Mouse (Mus musculus) embryonic facial prominence, embryonic 12.5 days (tissue): ENCODE results near the gene Kcnk10. TPM values are rescaled to one million over a fixed set of nuclear protein-coding genes. Genes with fewer than 3 reads are reported as not detected.

Experiments
- ATAC-seq: fragments of 200-750 bp; cut with Nextera tagmentation; 2 replicates; pipeline ENCODE4 v1.8.0; 2017; ENCODE audit not compliant: insufficient number of reproducible peaks, insufficient read depth, low FRiP score, low TSS enrichment
- H3K27ac ChIP-seq: fragments of 300-500 bp; sonication (generic); 2 replicates; pipeline ENCODE4 v1.5.1; 2016; ENCODE audit warnings: mild to moderate bottlenecking
- H3K27me3 ChIP-seq: fragments of 300-500 bp; sonication (generic); 2 replicates; pipeline ENCODE4 v1.6.1; 2016; ENCODE audit warnings: mild to moderate bottlenecking, moderate library complexity
- H3K36me3 ChIP-seq: fragments of 300-500 bp; sonication (generic); 2 replicates; pipeline ENCODE4 v1.6.1; 2016; ENCODE audit warnings: mild to moderate bottlenecking
- H3K4me1 ChIP-seq: fragments of 300-500 bp; sonication (generic); 2 replicates; pipeline ENCODE4 v1.6.1; 2016
- H3K4me2 ChIP-seq: fragments of 300-500 bp; sonication (generic); replicated peaks from 2 replicates; pipeline ENCODE4 v1.6.1; 2016; ENCODE audit warnings: mild to moderate bottlenecking, moderate library complexity
- H3K4me3 ChIP-seq: fragments of 300-500 bp; sonication (generic); 2 replicates; pipeline ENCODE4 v1.5.1; 2016; ENCODE audit warnings: mild to moderate bottlenecking
- H3K9ac ChIP-seq: fragments of 300-500 bp; sonication (generic); 2 replicates; pipeline ENCODE4 v1.6.1; 2016; ENCODE audit warnings: mild to moderate bottlenecking, moderate library complexity
- H3K9me3 ChIP-seq: fragments of 300-500 bp; sonication (generic); 2 replicates; pipeline ENCODE4 v1.6.1; 2016; ENCODE audit warnings: mild to moderate bottlenecking, moderate library complexity
- WGBS: fragments of 180-500 bp; shearing (Covaris S2); methylation state at CpG from one replicate; pipeline ENCODE4 v1.1.7; 2016; 5-methylcytosine and 5-hydroxymethylcytosine counted together
- polyA plus RNA-seq: library from polyadenylated mRNA; unstranded; fragments of >200 nt; fragmentation: Nextera tagmentation; extraction: Ambion mirVana; gene quantifications from 2 replicates; pipeline ENCODE4 v1.2.1, GENCODE M21; 2016

Kcnk10 gene
- polyA plus RNA-seq, 1 experiment from 2014 or later = 2.9 TPM

DNA sequence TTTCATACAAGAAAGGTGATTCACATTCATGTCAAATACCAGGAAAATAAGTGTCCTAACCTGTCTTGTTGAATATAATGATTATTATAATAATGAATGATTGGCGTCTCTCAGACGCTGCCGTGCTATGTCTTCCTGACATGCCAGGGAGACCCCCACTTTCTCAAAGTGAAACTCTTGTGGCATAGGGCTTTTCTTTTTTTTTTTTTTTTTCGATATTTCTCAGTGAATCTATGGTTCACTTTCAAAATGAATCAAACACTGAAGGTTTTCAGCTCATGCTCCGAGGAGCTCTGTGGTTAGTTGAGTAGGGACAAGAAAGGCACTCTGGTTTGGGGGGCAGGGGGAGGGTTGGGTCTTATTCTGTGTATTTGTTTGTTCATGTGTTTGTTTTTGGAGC, 22.8 kb upstream of the Kcnk10 start:
- H3K4me1 ChIP-seq = no peaks in the 10 kb centered on the region
- H3K4me3 ChIP-seq = no peak overlapping the region
- H3K36me3 ChIP-seq = no peaks in the 10 kb centered on the region
- no peak overlapping the region for H3K9ac ChIP-seq
- 90% methylated on average over 5 of the region's 5 CpGs for WGBS
- no peak for ATAC-seq
- no peaks in the 10 kb centered on the region for H3K9me3 ChIP-seq
- no peak overlapping the region for H3K27ac ChIP-seq
- H3K27me3 ChIP-seq = no peaks in the 10 kb centered on the region
- no peak overlapping the region for H3K4me2 ChIP-seq

DNA sequence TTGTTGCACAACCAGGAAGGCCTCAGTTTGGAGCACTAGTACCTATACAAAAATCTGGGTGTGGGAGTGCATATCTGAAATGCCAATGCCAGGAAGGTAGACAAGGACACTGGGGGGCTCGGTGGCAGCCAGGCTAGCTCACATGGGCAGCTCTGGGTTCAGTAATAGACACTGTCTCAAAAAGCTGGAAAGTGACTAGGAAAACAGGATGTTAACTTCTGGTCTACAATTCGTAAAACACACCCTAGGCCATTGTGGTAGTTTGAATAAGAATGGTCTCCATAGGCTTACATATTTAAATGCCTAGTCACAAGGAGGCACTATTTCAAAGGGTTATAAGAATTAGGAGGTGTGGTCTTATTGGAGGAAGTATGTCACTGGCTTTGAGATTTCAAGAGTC, 12.9 kb upstream of the Kcnk10 start:
- no peak for ATAC-seq
- Histone ChIP-seq H3K9me3 (no peaks in the 10 kb centered on the region; the same call in 1 of the 2 replicates), H3K27ac (no peak overlapping the region), H3K36me3 (no peaks in the 10 kb centered on the region), H3K4me3 (no peak overlapping the region), H3K4me1 (no peaks in the 10 kb centered on the region), H3K4me2 (no peak overlapping the region), H3K9ac (no peak overlapping the region), H3K27me3 (no peaks in the 10 kb centered on the region)
- WGBS = 79% methylated on average over 2 of the region's 2 CpGs

DNA sequence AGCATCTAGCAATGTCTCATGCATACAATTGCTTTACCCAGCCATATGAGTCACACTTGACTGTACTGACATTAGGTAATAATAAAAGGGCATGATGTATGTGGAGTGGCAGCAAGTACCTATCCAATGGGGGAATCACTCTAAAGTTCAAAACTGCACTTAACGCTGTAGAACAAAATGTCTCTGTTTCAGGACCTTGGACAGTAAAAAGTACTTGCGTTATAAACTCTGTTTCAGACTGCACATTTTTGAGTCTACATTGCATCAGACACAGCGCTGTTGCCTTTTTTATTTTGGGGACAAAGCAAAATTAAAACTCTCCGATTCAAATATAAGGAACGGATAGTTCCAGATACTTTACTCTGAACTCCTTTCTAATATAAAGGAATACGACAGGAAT, 10.5 kb upstream of the Kcnk10 start:
- H3K4me3 ChIP-seq = no peak overlapping the region
- ATAC-seq = no peak
- no peaks in the 10 kb centered on the region for H3K36me3 ChIP-seq
- H3K27me3 ChIP-seq = no peaks in the 10 kb centered on the region
- H3K9me3 ChIP-seq = no peaks in the 10 kb centered on the region; the same call in 1 of the 2 replicates
- no peak overlapping the region for H3K27ac ChIP-seq
- WGBS = 60% methylated on average over 6 of the region's 6 CpGs
- no peak overlapping the region for H3K4me2 ChIP-seq
- H3K9ac ChIP-seq = no peak overlapping the region
- H3K4me1 ChIP-seq = no peaks in the 10 kb centered on the region

DNA sequence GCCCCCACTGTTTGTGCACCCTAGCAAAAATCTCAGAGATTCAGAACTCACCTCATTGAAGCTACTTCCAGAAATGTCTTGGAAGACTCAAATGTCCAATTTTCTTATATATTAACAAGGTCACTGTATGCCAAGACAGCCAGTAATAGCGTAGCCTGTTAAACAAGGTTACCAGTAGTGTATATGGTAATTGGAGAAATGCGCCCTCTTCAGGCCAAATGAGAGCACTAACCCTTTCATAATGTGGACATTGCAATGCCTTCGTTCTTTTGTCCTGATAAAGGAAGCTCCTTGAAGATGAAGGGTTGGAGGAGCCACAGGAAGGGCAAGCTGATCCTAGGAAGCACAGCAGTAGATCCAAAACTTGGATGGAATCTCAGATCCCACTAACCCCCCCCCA, 7.2 kb upstream of the Kcnk10 start:
- WGBS = 37% methylated on average over 3 of the region's 3 CpGs
- no peaks in the 10 kb centered on the region for H3K9me3 ChIP-seq
- H3K4me2 ChIP-seq = no peak overlapping the region
- no peaks in the 10 kb centered on the region for H3K36me3 ChIP-seq
- no peaks in the 10 kb centered on the region for H3K27me3 ChIP-seq
- H3K4me3 ChIP-seq = no peak overlapping the region
- no peak overlapping the region for H3K27ac ChIP-seq
- no peak overlapping the region for H3K9ac ChIP-seq
- no peaks in the 10 kb centered on the region for H3K4me1 ChIP-seq
- ATAC-seq = no peak

DNA sequence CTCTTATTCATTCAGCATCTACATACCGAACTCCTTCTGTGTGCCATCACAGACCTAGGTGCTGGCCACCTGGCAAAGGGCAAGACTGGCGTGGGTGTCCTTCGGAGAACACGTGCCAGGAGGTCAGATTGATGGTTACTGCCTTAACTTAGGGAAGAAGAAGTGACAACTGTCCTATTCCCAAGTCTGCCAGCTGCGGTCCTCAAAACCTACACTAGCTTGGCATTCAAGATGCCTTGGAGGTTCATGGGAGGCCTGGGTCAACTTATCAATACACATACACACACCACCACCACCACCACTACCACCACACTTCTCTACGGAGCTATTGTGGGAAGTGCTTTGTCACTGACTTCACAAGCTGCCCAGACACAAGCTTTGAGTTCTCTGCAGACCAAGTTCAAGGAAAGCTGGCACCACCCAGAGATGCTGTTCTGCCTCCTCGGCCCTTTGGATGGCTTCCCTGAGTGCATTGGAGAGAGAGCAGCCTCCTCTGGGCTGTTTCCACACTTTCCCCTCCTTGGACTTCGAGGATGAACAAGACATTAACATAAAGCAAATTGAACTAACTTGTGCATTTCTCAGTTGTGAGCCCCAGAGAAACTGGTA, 2.1 kb downstream of the Kcnk10 start:
- Histone ChIP-seq H3K9ac (no peak overlapping the region), H3K4me2 (no peak overlapping the region), H3K27ac (no peak overlapping the region), H3K36me3 (no peaks in the 10 kb centered on the region), H3K27me3 (peaks cover 73% of the 10 kb centered on the region), H3K9me3 (no peaks in the 10 kb centered on the region), H3K4me1 (peaks cover 15% of the 10 kb centered on the region), H3K4me3 (no peak overlapping the region)
- ATAC-seq = no peak
- WGBS = 66% methylated on average over 8 of the region's 8 CpGs

DNA sequence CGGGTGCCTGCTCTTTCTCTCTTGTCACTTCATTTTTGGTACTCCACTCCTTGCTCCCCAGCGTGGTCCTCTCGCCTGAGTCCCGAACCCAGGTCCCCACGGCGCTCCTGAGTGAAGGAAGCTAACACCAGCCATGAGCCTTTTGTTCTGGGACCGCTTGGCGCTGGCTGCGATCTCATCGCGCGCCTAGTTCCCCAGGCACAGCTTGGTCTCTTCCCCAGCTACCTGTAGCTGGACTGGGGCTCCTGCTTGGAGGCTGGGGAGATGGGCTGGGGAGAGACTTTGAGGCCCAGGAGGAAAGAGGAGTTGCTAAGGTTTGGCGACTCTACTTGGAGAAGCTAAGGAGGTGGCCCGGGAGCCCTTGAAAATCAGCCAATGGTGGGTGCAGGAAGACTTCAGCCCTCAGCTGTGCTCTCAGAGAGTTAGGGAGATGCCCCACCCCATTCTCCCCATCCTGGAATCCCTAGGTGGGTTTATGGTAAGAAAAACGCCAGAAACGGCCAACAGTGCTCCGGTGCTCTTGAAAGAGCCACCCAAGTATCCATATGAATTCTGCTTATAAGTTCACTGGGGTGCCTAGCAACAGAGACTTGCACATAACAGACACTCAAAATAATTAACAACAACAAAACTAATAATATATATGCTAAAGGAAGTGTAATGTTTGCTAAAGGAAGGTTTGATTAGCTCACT, 2.8 kb downstream of the Kcnk10 start:
- H3K36me3 ChIP-seq = no peaks in the 10 kb centered on the region

DNA sequence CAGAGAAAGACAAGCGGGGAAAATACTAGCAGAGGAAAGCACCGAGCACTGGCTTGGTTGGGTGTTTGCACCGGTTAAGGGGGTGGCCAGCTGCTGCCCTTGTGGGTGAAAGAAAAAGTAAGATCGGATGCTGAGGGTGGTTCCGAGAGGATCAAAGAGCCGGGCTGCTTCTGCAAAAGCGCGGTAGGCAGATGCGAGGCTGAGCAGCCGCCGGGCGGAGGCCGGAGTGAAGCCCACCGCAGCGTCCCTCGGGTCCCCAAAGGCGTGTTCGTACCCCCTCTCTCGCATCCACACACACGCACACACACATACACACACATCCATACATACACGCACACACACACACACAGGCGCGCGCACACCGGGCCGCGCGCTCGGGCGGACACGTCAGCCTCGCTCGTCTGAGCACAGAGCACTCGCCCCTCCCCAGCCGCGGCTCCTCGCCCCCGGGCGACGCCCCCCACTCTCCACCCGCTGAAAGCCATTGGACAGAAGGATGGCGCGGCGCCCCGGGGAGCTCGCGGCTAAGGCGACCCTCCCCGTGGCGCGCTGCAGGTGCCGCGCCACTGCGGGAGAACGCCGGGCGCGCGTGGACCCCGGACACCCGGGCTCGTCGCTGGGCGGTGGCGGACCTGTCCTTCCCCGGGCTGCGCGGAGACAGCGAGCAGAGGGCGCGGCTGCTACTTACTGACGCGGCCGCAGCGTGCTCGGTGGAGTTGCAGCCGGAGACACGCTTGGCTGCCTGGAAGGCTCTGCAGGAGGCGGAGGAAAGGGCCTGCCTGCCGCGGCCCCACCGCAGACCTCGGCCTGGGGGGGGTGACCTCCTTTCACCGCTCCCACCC, 3.5 kb downstream of the Kcnk10 start:
- H3K4me3 ChIP-seq = peak overlapping the region; percentile 59
- peak overlapping the region; percentile 99 for H3K4me2 ChIP-seq
- WGBS = under 1% methylated on average over 81 of the region's 84 CpGs
- H3K36me3 ChIP-seq = no peaks in the 10 kb centered on the region
- peak; percentile 73 for ATAC-seq
- peak overlapping the region; percentile 61 for H3K9ac ChIP-seq
- peaks cover 73% of the 10 kb centered on the region for H3K27me3 ChIP-seq
- H3K4me1 ChIP-seq = peaks cover 15% of the 10 kb centered on the region
- no peaks in the 10 kb centered on the region for H3K9me3 ChIP-seq
- H3K27ac ChIP-seq = no peak overlapping the region

More for the DNA sequence above, 2.8 kb downstream of the Kcnk10 start:
- peak overlapping the region; percentile 61; the same call in 1 of the 2 replicates for H3K9ac ChIP-seq
- H3K4me2 ChIP-seq = peak overlapping the region; percentile 99
- no peak overlapping the region for H3K27ac ChIP-seq
- WGBS = 8% methylated on average over 17 of the region's 17 CpGs
- H3K4me1 ChIP-seq = peaks cover 15% of the 10 kb centered on the region
- peaks cover 73% of the 10 kb centered on the region for H3K27me3 ChIP-seq
- peak overlapping the region; percentile 59 for H3K4me3 ChIP-seq
- H3K9me3 ChIP-seq = no peaks in the 10 kb centered on the region
- ATAC-seq = peak; percentile 8; the same call in 1 of the 2 replicates

DNA sequence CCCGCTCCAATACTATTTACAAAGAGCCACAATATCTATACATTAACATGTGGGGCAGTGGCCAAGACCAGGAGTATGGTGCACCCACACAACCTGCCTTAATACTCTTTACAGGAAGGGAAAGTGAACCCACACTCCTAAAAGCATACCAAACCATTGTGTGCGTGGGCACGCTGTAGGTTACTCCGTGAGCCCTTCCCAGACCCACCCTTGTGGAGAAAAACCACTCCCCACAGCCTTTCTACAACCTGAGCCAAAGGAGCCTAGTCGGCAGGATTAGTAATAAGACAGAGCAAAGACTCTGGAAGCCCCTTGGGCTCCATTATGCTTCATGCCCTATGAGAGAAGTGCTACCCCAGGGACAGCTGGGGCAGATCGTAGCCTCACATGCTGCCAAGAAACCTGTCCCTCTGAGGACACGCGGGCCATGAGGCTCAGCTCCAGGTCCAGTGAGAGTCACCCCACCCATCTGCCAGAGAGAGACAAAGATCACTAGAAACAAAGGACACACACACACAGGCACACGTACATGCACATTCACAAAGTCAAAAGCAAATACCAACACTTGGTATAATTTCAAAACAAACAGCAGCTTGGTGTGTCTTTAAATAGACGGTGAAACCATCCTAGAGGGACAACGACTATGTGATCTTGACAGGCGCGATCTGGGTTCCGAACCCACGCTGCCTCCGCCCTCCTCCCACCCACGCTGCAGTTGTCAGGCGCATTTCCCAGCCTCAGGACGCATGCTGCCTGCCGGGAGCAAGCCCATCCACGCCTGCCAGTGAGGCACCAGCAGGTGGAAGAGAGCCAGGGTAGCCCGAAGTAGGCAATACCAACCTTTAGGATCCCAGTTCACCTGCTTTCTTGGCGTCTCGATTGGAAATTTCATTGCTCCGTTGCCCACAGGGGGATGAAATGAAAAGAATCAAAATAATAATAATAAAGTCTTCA, 4.5 kb downstream of the Kcnk10 start:
- Histone ChIP-seq H3K4me3 (peak overlapping the region; percentile 59), H3K4me2 (peak overlapping the region; percentile 99), H3K9ac (peak overlapping the region; percentile 61; the same call in 1 of the 2 replicates), H3K27ac (no peak overlapping the region), H3K27me3 (peaks cover 69% of the 10 kb centered on the region), H3K36me3 (no peaks in the 10 kb centered on the region), H3K4me1 (peaks cover 15% of the 10 kb centered on the region), H3K9me3 (no peaks in the 10 kb centered on the region)
- WGBS = 18% methylated on average over 25 of the region's 25 CpGs
- no peak for ATAC-seq

DNA sequence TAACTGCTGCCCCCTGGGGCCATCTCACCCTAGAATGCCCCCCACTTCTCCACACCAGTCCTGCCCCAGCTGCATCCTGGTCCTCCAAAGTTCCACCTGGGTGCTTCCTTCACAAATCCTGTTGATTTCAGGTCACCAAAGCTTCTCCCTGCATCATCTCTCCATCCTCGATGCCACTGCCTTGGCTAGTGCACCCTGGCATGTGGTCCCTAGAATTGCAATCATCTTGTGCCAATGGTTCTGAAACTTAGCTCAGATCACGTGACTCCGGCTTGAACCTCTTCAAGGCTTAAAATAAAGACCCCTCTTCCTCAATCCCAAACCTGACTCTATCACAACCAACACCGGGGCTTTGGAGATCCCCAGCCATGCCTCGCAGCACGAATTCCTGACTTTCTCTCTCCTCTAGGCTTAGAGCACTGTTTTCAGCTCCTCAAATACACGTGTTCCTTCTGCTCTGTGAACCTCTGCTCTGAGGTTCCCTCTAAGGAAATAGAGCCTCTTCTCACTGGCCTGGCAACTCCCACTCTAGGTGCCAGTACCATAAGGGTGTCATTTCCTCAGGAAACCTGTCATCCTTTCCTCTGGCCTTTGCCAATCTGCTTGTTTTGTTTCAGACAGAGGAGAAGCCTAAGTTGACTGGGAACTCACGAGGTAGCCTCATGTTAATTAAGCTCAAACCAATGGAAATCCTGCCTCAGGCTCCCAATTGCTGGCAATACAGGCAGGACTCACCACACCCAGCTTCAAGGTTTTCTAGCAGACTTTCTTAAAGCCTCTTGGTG, 6.0 kb downstream of the Kcnk10 start:
- Histone ChIP-seq H3K27ac (no peak overlapping the region), H3K4me1 (peaks cover 9% of the 10 kb centered on the region; the same call in 1 of the 2 replicates), H3K36me3 (no peaks in the 10 kb centered on the region), H3K4me2 (no peak overlapping the region; the same call in 1 of the 2 replicates), H3K9me3 (no peaks in the 10 kb centered on the region), H3K4me3 (no peak overlapping the region), H3K9ac (no peak overlapping the region), H3K27me3 (peaks cover 54% of the 10 kb centered on the region)
- no peak for ATAC-seq
- 35% methylated on average over 8 of the region's 8 CpGs for WGBS

DNA sequence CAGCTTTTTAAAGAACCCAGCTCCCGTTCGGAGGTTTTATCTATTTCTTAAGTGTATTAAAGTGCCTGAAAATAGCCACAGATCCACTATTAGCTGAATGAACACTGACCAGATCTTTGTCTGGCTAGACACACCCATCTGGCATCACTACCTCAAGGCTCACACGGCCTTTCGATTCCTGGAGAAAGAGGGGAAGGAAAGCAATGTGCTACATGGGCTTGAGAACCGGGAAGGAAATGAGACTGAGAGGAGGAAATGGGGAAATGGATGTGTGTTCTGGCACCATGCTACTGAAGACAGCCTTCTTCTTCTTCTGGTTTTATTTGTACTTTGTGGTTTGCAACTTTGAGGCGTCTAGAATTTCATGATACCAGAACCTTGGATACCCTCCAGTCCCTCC, 8.7 kb downstream of the Kcnk10 start:
- H3K27me3 ChIP-seq = peaks cover 27% of the 10 kb centered on the region
- no peak overlapping the region for H3K4me3 ChIP-seq
- no peak overlapping the region for H3K27ac ChIP-seq
- ATAC-seq = no peak
- 82% methylated on average over 6 of the region's 6 CpGs for WGBS
- no peaks in the 10 kb centered on the region for H3K9me3 ChIP-seq
- no peak overlapping the region for H3K9ac ChIP-seq
- H3K4me1 ChIP-seq = 0 out of 2 replicates have a peak, but pooled peaks cover 2% of the 10 kb centered on the region
- H3K36me3 ChIP-seq = no peaks in the 10 kb centered on the region
- no peak overlapping the region for H3K4me2 ChIP-seq
